Mouse (Mus musculus): ENCODE results near the gene Ccdc43. TPM values are rescaled to one million over a fixed set of nuclear protein-coding genes. Genes with fewer than 3 reads are reported as not detected.

Ccdc43 gene
- total RNA-seq, 2 experiments from 2014 or later, result 36.4 to 39.7 TPM

GRCm38 (mm10) chr11:102665151-102665550, 32.4 kb downstream of the Ccdc43 start:
- no peak for DNase-seq

- DNase-seq, result no peak
Observed at GRCm38 (mm10) chr11:102663416-102663815, 34.2 kb downstream of the Ccdc43 start, which contains the start of gene Meioc. Gene Meioc (plus strand): TSS chr11:102663716.

- no peak for DNase-seq
Observed at GRCm38 (mm10) chr11:102656931-102657330, 40.7 kb downstream of the Ccdc43 start.

- no peak for DNase-seq
Observed at GRCm38 (mm10) chr11:102656326-102656926, 41.2 kb downstream of the Ccdc43 start.

- DNase-seq, result no peak
Observed at GRCm38 (mm10) chr11:102655888-102656287, 41.7 kb downstream of the Ccdc43 start.

GRCm38 (mm10) chr11:102652844-102653243, 44.7 kb downstream of the Ccdc43 start:
- no peak for DNase-seq

- peak; percentile 63 to 64 for DNase-seq
Observed at GRCm38 (mm10) chr11:102651381-102651780, 46.2 kb downstream of the Ccdc43 start.

- DNase-seq, result no peak
Observed at GRCm38 (mm10) chr11:102647885-102648284, 49.7 kb downstream of the Ccdc43 start.

GRCm38 (mm10) chr11:102646226-102646625, 51.4 kb downstream of the Ccdc43 start:
- DNase-seq, result no peak

GRCm38 (mm10) chr11:102643891-102644382, 53.6 kb downstream of the Ccdc43 start:
- no peak for DNase-seq

GRCm38 (mm10) chr11:102636887-102637286, 60.7 kb downstream of the Ccdc43 start:
- peak in 1 of 2 experiments; percentile 26 for DNase-seq

Small RNA genes within 50 kb of the gene (microRNA-seq; reads per million reads assigned to microRNA genes)
- gene Gm22920, result 0 reads per million in 2 experiments

Other genes with a start within 250 kb of the Ccdc43 start
- 1 to 10 TPM; 1.3 to 3.8 TPM for gene Itga2b, start 227.7 kb downstream of the Ccdc43 start, total RNA-seq (2021)
- 10 to 100 TPM; 44.1 to 58.6 TPM for gene Gpatch8, start 141.4 kb downstream of the Ccdc43 start, total RNA-seq (2021)
- gene Gm11627, start 118.3 kb downstream of the Ccdc43 start, total RNA-seq (2021), result 1 to 10 TPM in 1 of 2 experiments, under 1 TPM in 1; 0.90 to 3.2 TPM
- 1 to 10 TPM; 6.3 to 8.9 TPM for gene Fzd2, start 93.4 kb downstream of the Ccdc43 start, total RNA-seq (2021)
- not detected for gene Meioc, start 34.1 kb downstream of the Ccdc43 start, total RNA-seq (2021)
- gene Adam11, start 63.7 kb upstream of the Ccdc43 start, total RNA-seq (2021), result 100 to 1,000 TPM; 188 to 201 TPM
- 1 to 10 TPM; 5.1 TPM for gene Gjc1, start 121.9 kb upstream of the Ccdc43 start, total RNA-seq (2021)
- gene Higd1b, start 138.1 kb upstream of the Ccdc43 start, total RNA-seq (2021), result 1 to 10 TPM; 2.0 to 4.6 TPM
- gene Eftud2, start 183.2 kb upstream of the Ccdc43 start, total RNA-seq (2021), result 100 to 1,000 TPM; 129 to 131 TPM
- gene Ccdc103, start 183.4 kb upstream of the Ccdc43 start, total RNA-seq (2021), result 1 to 10 TPM; 1.6 to 2.4 TPM
- not detected for gene Fam187a, start 187.4 kb upstream of the Ccdc43 start, total RNA-seq (2021)
- gene Gfap, start 203.1 kb upstream of the Ccdc43 start, total RNA-seq (2021), result 100 to 1,000 TPM; 275 to 320 TPM
- under 1 TPM; 0.27 to 0.40 TPM for gene Kif18b, start 227.3 kb upstream of the Ccdc43 start, total RNA-seq (2021)
- 10 to 100 TPM; 16.2 to 18.2 TPM for gene C1ql1, start 248.9 kb upstream of the Ccdc43 start, total RNA-seq (2021)

Data from layer of hippocampus, postnatal 36 days (tissue).